1 mouse cellular context compared by ENCODE assay signal in the genomic region with DNA sequence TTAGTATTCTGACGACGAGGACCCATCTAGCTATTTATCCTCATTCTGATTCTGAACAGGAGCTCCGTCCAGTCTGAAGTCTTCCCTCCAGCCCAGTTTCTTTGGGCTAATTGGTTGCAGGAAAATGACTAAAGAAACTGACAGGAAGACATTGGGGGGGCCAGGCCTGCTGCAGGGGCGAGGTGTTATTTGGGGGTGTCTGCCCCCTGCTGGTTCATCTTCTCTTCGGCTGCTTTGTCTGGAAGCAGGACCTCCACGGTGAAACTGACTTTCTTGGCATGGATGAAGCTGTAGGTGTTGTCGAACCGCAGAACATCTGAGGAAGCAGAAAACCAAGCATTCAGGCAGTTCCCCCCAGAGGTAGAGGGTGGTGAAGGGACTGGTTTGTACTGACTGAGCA.
TF ChIP-seq lines count a peak whose summit lies in the region.

No protein-coding gene starts in this region.

TF ChIP-seq in MEL, 35 proteins besides CTCF, POLR2A, EP300 and RAD21:
- TF ChIP-seq RCOR1 (IDR thresholded peaks at IDR 0.05; ENCODE audit: low read depth, low read length) = no peak
- no peak for TF ChIP-seq TBP (IDR thresholded peaks at IDR 0.05; ENCODE audit: low read depth, low read length)
- TF ChIP-seq USF1 (IDR thresholded peaks at IDR 0.05; ENCODE audit: low read depth, low read length) = no peak
- peak; percentile 18; the same call in 1 of the 2 replicates for TF ChIP-seq SMC3 (IDR thresholded peaks at IDR 0.05; ENCODE audit: low read depth, low read length)
TF ChIP-seq in MEL: peak in this region for 1.
